Mouse (Mus musculus) limb, embryonic 14.5 days (tissue): ENCODE data around the gene Ubxn10. TPM values are rescaled to one million over a fixed set of nuclear protein-coding genes. Genes with fewer than 3 reads are reported as not detected.

ENCODE experiments used
- ATAC-seq: fragments of 200-750 bp; cut with Nextera tagmentation; 2 replicates; pipeline ENCODE4 v1.8.0; 2017; ENCODE audit warnings: low read depth, moderate number of reproducible peaks, moderate TSS enrichment; ENCODE audit not compliant: low FRiP score
- DNase-seq: peaks from one replicate; pipeline ENCODE4 v3.0.0-alpha.2; 2015; ENCODE audit warnings: low spot score
- H3K27ac ChIP-seq: fragments of 300-500 bp; sonication (generic); replicated peaks from 2 replicates; pipeline ENCODE4 v1.5.1; 2014; ENCODE audit warnings: low read depth, mild to moderate bottlenecking, low read length, moderate library complexity, mixed read lengths
- H3K27me3 ChIP-seq: fragments of 300-500 bp; sonication (generic); 2 replicates; pipeline ENCODE4 v1.6.1; 2014; ENCODE audit warnings: low read length, mixed read lengths; ENCODE audit not compliant: control insufficient read depth, insufficient read depth
- H3K36me3 ChIP-seq: fragments of 300-500 bp; sonication (generic); 2 replicates; pipeline ENCODE4 v1.6.1; 2014; ENCODE audit warnings: mild to moderate bottlenecking, low read length, moderate library complexity, mixed read lengths; ENCODE audit not compliant: control insufficient read depth, insufficient read depth
- H3K4me1 ChIP-seq: fragments of 300-500 bp; sonication (generic); 2 replicates; pipeline ENCODE4 v1.6.1; 2014; ENCODE audit warnings: antibody characterized with exemption, low read length, mixed read lengths; ENCODE audit not compliant: control insufficient read depth, insufficient read depth
- H3K4me2 ChIP-seq: fragments of 300-500 bp; sonication (generic); replicated peaks from 2 replicates; pipeline ENCODE4 v1.6.1; 2014; ENCODE audit warnings: low read depth, mild to moderate bottlenecking, low read length, moderate library complexity; ENCODE audit not compliant: severe bottlenecking
- H3K4me3 ChIP-seq: fragments of 300-500 bp; sonication (generic); replicated peaks from 2 replicates; pipeline ENCODE4 v1.5.1; 2014; ENCODE audit warnings: low read length
- H3K9ac ChIP-seq: fragments of 300-500 bp; sonication (generic); 2 replicates; pipeline ENCODE4 v1.6.1; 2014; ENCODE audit warnings: mild to moderate bottlenecking, low read depth, low read length, moderate library complexity; ENCODE audit not compliant: severe bottlenecking
- H3K9me3 ChIP-seq: fragments of 300-500 bp; sonication (generic); 2 replicates; pipeline ENCODE4 v1.6.1; 2016; ENCODE audit warnings: low read length; ENCODE audit not compliant: control insufficient read depth
- POLR2A ChIP-seq: fragments of 200-500 bp; IDR thresholded peaks from 2 replicates; pipeline ENCODE4 v1.8.0; 2012; ENCODE audit warnings: inconsistent platforms, mild to moderate bottlenecking, moderate library complexity, borderline replicate concordance; ENCODE audit not compliant: insufficient read depth, insufficient read length; ENCODE audit errors: extremely low read depth
- WGBS: fragments of 180-500 bp; shearing (Covaris S2); extraction: QIAGEN DNeasy Blood & Tissue Kit; methylation state at CpG from one replicate; pipeline ENCODE4 v1.1.7; 2014; 5-methylcytosine and 5-hydroxymethylcytosine counted together
- polyA plus RNA-seq, 2 experiments: library from polyadenylated mRNA; depleted of rRNA in 1 of 2; stranded (reverse) in 1 of 2; unstranded in 1 of 2; fragments of >200 nt; fragmentation: Nextera tagmentation in 1 of 2; extraction: Ambion mirVana in 1 of 2; gene quantifications; 2 replicates each; pipeline versions ENCODE4 v1.2.1 to v1.2.3; 2012 to 2014

Ubxn10 gene
- polyA plus RNA-seq, 2 experiments = 0.88 to 1.0 TPM

DNA sequence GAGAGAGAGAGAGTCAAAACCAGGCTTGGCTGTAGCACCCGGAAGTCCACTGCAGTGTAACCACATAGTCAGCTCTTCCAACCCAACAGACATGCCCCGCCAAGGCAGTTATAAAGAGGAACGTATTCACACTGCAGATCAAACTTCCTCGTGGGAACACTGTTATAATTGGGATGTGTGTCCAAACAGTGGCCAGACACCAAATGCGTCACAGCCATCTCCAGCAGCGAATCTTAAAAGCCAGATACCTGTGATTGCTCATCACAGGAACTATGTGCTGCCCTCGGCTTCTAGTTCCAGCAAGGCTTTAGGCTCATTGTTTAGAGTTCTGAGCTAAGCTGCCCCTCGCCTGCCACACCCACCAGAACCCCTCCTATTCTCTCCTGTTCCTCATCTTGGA is 34.4 kb downstream of the Ubxn10 start:
- no peaks in the 10 kb centered on the region for H3K36me3 ChIP-seq
- H3K9me3 ChIP-seq = no peaks in the 10 kb centered on the region
- no peak overlapping the region for H3K4me3 ChIP-seq
- no peak for ATAC-seq
- H3K4me2 ChIP-seq = no peak overlapping the region
- H3K4me1 ChIP-seq = no peaks in the 10 kb centered on the region
- H3K27me3 ChIP-seq = no peaks in the 10 kb centered on the region
- TF ChIP-seq POLR2A = no peak
- H3K27ac ChIP-seq = no peak overlapping the region
- no peak for DNase-seq
- no peak overlapping the region for H3K9ac ChIP-seq
- WGBS = 79% methylated on average over 8 of the region's 8 CpGs

DNA sequence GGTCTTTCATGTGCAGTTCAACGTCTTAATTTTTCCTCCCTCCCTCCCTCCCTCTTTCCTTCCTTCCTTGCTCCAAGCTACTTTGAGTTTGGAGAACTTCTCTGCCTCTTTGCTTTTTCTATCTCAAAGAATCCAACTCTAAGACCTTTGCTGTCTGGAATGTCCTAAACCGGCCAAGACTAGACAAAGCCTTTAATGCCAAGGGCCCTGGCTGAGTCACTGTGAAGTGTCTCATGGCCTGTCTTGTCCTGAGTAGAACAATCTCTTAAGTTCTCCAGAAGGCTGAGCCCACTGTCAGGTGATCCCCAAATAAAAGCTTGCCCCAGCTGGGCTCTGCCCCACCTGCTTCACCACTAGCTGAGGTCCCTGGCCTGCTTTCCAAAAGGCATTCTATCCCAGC is 34.9 kb downstream of the Ubxn10 start:
- DNase-seq (no peak), ATAC-seq (no peak)
- H3K9ac ChIP-seq = no peak overlapping the region
- H3K4me2 ChIP-seq = no peak overlapping the region
- no peak overlapping the region for H3K4me3 ChIP-seq
- H3K27ac ChIP-seq = no peak overlapping the region
- no peaks in the 10 kb centered on the region for H3K9me3 ChIP-seq
- no peaks in the 10 kb centered on the region for H3K4me1 ChIP-seq
- no peaks in the 10 kb centered on the region for H3K36me3 ChIP-seq
- WGBS = 71% methylated on average over 2 of the region's 2 CpGs
- no peaks in the 10 kb centered on the region for H3K27me3 ChIP-seq
- no peak for TF ChIP-seq POLR2A

DNA sequence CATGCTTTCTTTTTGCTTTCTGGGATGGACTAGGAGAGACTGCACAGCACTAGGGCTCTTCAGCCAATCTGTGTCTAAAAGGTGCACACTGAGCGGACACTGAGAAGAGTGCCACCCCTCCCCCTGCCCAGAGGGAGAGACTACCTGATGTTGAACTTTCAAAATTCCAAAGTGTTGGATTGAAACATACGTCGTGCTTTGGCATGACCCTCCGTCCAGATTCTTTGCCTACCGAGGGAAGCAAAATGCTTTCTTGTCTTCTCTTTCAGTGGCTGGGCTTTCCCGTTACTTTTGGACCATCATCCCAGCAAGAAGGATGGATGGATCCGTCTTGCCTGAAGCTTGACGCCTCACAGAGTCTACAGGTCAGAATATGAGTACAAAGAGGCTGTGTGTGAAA is 35.9 kb downstream of the Ubxn10 start:
- Histone ChIP-seq H3K4me3 (no peak overlapping the region), H3K4me1 (no peaks in the 10 kb centered on the region), H3K36me3 (no peaks in the 10 kb centered on the region), H3K4me2 (no peak overlapping the region), H3K9ac (no peak overlapping the region), H3K27me3 (no peaks in the 10 kb centered on the region), H3K9me3 (no peaks in the 10 kb centered on the region), H3K27ac (no peak overlapping the region)
- no peak for TF ChIP-seq POLR2A
- WGBS = 65% methylated on average over 8 of the region's 8 CpGs
- ATAC-seq (no peak), DNase-seq (no peak)

- H3K4me1 ChIP-seq = no peaks in the 10 kb centered on the region
- WGBS = 25% methylated on average over 15 of the region's 15 CpGs
- ATAC-seq (no peak), DNase-seq (peak; percentile 46)
- H3K4me2 ChIP-seq = no peak overlapping the region
- H3K4me3 ChIP-seq = no peak overlapping the region
- H3K9ac ChIP-seq = no peak overlapping the region
- no peak for TF ChIP-seq POLR2A
- H3K36me3 ChIP-seq = no peaks in the 10 kb centered on the region
- no peaks in the 10 kb centered on the region for H3K27me3 ChIP-seq
- H3K27ac ChIP-seq = no peak overlapping the region
- H3K9me3 ChIP-seq = no peaks in the 10 kb centered on the region
Measured at GRCm38 (mm10) chr4:138700184-138700982, 36.6 kb downstream of the Ubxn10 start.

DNA sequence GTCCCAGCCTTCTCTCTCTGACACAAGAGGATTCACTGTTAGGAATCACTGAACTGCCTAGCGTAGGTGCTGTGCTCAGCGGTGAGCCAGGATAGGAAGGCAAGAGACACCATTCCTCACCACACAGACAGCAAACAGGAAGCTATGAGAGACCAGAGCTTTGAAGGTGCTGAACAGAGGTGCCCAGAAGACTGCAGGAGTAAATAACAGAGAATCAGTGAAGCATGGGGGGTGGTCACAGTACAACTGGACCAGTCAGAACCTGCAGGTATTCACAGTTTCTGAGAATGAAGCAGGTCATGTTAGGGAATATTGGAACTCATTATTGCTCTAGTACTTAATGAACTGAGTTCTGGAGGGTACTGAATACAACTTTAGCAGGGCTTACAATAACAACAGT is 38.7 kb downstream of the Ubxn10 start:
- ATAC-seq = no peak
- 61% methylated on average over 2 of the region's 2 CpGs for WGBS

More for the DNA sequence above, 38.7 kb downstream of the Ubxn10 start:
- TF ChIP-seq POLR2A = no peak
- no peak overlapping the region for H3K9ac ChIP-seq
- H3K4me3 ChIP-seq = no peak overlapping the region
- no peaks in the 10 kb centered on the region for H3K36me3 ChIP-seq
- peaks cover 2% of the 10 kb centered on the region; the same call in 1 of the 2 replicates for H3K27me3 ChIP-seq
- H3K4me2 ChIP-seq = no peak overlapping the region
- no peaks in the 10 kb centered on the region for H3K4me1 ChIP-seq
- no peaks in the 10 kb centered on the region for H3K9me3 ChIP-seq
- no peak for DNase-seq
- H3K27ac ChIP-seq = no peak overlapping the region
